Mouse (Mus musculus): ENCODE data around the gene Klhdc8a. TPM values are rescaled to one million over a fixed set of nuclear protein-coding genes. Genes with fewer than 3 reads are reported as not detected.
A peak's percentile ranks its signal among the peaks of the same experiment; 100 is the strongest.

Klhdc8a gene
- polyA plus RNA-seq, 1 experiment from 2014 or later: 0.30 TPM

- Histone ChIP-seq H3K4me3 (no peak overlapping the region), H3K9me3 (no peaks in the 10 kb centered on the region), H3K27ac (peak overlapping the region; percentile 31; the same call in 1 of the 2 replicates), H3K27me3 (ENCODE audit: poor library complexity, severe bottlenecking) (peaks cover 51% of the 10 kb centered on the region), H3K4me1 (peaks cover 56% of the 10 kb centered on the region), H3K36me3 (replicated peaks) (no peaks in the 10 kb centered on the region)
- no peak for DNase-seq (ENCODE audit: extremely low spot score, low spot score)
- WGBS: 83% methylated on average over 2 of the region's 2 CpGs
These were observed 13.6 kb downstream of the Klhdc8a start for GRCm38 (mm10) chr1:132312043-132312442.

GRCm38 (mm10) chr1:132312703-132313102 lies 14.3 kb downstream of the Klhdc8a start:
- Histone ChIP-seq H3K4me1 (peaks cover 60% of the 10 kb centered on the region), H3K4me3 (no peak overlapping the region), H3K9me3 (no peaks in the 10 kb centered on the region), H3K36me3 (replicated peaks) (no peaks in the 10 kb centered on the region; the same call in 1 of the 2 replicates), H3K27ac (peak overlapping the region; percentile 80), H3K27me3 (ENCODE audit: poor library complexity, severe bottlenecking) (peaks cover 52% of the 10 kb centered on the region)
- 67% methylated on average over 3 of the region's 3 CpGs for WGBS
- peak; percentile 56 for DNase-seq (ENCODE audit: extremely low spot score, low spot score)

- Histone ChIP-seq H3K4me3 (peak within 1 kb of the TSS; percentile 82), H3K4me1 (peaks cover 81% of the 10 kb centered on the region), H3K36me3 (replicated peaks) (peaks cover 31% of the 10 kb centered on the region), H3K27me3 (ENCODE audit: poor library complexity, severe bottlenecking) (peaks cover 37% of the 10 kb centered on the region), H3K9me3 (no peaks in the 10 kb centered on the region), H3K27ac (peak within 1 kb of the TSS; percentile 95)
- DNase-seq (ENCODE audit: extremely low spot score, low spot score): peak; percentile 92
- under 1% methylated on average over 67 of the region's 67 CpGs for WGBS
These were observed 17.6 kb downstream of the Klhdc8a start, which contains the start of gene Nuak2 for GRCm38 (mm10) chr1:132315889-132316624. TSS of gene Nuak2 (plus strand) at chr1:132316126.

GRCm38 (mm10) chr1:132316625-132316994 lies 18.2 kb downstream of the Klhdc8a start:
- H3K9me3 ChIP-seq: no peaks in the 10 kb centered on the region
- H3K36me3 ChIP-seq (replicated peaks): peaks cover 32% of the 10 kb centered on the region
- peaks cover 37% of the 10 kb centered on the region for H3K27me3 ChIP-seq (ENCODE audit: poor library complexity, severe bottlenecking)
- peak overlapping the region; percentile 82 for H3K4me3 ChIP-seq
- DNase-seq (ENCODE audit: extremely low spot score, low spot score): no peak
- WGBS: 21% methylated on average over 7 of the region's 7 CpGs
- H3K27ac ChIP-seq: peak overlapping the region; percentile 95
- peaks cover 82% of the 10 kb centered on the region for H3K4me1 ChIP-seq

- 29% methylated on average over 4 of the region's 4 CpGs for WGBS
- peaks cover 32% of the 10 kb centered on the region for H3K36me3 ChIP-seq (replicated peaks)
- H3K4me1 ChIP-seq: peaks cover 90% of the 10 kb centered on the region
- DNase-seq (ENCODE audit: extremely low spot score, low spot score): no peak
- no peaks in the 10 kb centered on the region for H3K9me3 ChIP-seq
- H3K27ac ChIP-seq: peak overlapping the region; percentile 95
- peak overlapping the region; percentile 82 for H3K4me3 ChIP-seq
- peaks cover 33% of the 10 kb centered on the region for H3K27me3 ChIP-seq (ENCODE audit: poor library complexity, severe bottlenecking)
These were observed 19.0 kb downstream of the Klhdc8a start for GRCm38 (mm10) chr1:132317413-132317812.

- Histone ChIP-seq H3K4me3 (peak overlapping the region; percentile 82), H3K9me3 (no peaks in the 10 kb centered on the region), H3K27ac (peak overlapping the region; percentile 95), H3K36me3 (replicated peaks) (peaks cover 32% of the 10 kb centered on the region), H3K27me3 (ENCODE audit: poor library complexity, severe bottlenecking) (peaks cover 33% of the 10 kb centered on the region), H3K4me1 (peaks cover 92% of the 10 kb centered on the region)
- 49% methylated on average over 8 of the region's 8 CpGs for WGBS
- DNase-seq (ENCODE audit: extremely low spot score, low spot score): no peak
These were observed 19.8 kb downstream of the Klhdc8a start for GRCm38 (mm10) chr1:132317894-132318863.

GRCm38 (mm10) chr1:132319242-132319641 lies 20.8 kb downstream of the Klhdc8a start:
- no peak for DNase-seq (ENCODE audit: extremely low spot score, low spot score)
- H3K4me1 ChIP-seq: peaks cover 94% of the 10 kb centered on the region
- H3K4me3 ChIP-seq: peak overlapping the region; percentile 82
- WGBS: 61% methylated on average over 5 of the region's 5 CpGs
- H3K27me3 ChIP-seq (ENCODE audit: poor library complexity, severe bottlenecking): peaks cover 28% of the 10 kb centered on the region
- H3K9me3 ChIP-seq: no peaks in the 10 kb centered on the region
- peaks cover 38% of the 10 kb centered on the region for H3K36me3 ChIP-seq (replicated peaks)
- peak overlapping the region; percentile 95 for H3K27ac ChIP-seq

GRCm38 (mm10) chr1:132321821-132322580 lies 23.6 kb downstream of the Klhdc8a start:
- Histone ChIP-seq H3K36me3 (replicated peaks) (peaks cover 66% of the 10 kb centered on the region), H3K27me3 (ENCODE audit: poor library complexity, severe bottlenecking) (peaks cover 10% of the 10 kb centered on the region), H3K4me3 (peak overlapping the region; percentile 43), H3K4me1 (peaks cover 100% of the 10 kb centered on the region), H3K9me3 (no peaks in the 10 kb centered on the region), H3K27ac (peak overlapping the region; percentile 95)
- no peak for DNase-seq (ENCODE audit: extremely low spot score, low spot score)
- 32% methylated on average over 7 of the region's 7 CpGs for WGBS

GRCm38 (mm10) chr1:132322711-132323542 lies 24.5 kb downstream of the Klhdc8a start:
- Histone ChIP-seq H3K27ac (peak overlapping the region; percentile 95), H3K27me3 (ENCODE audit: poor library complexity, severe bottlenecking) (0 out of 2 replicates have a peak, but pooled peaks cover under 1% of the 10 kb centered on the region), H3K9me3 (no peaks in the 10 kb centered on the region), H3K4me1 (peaks cover 100% of the 10 kb centered on the region), H3K4me3 (peak overlapping the region; percentile 43), H3K36me3 (replicated peaks) (peaks cover 75% of the 10 kb centered on the region)
- peak; percentile 96 for DNase-seq (ENCODE audit: extremely low spot score, low spot score)
- WGBS: 6% methylated on average over 13 of the region's 13 CpGs

- DNase-seq (ENCODE audit: extremely low spot score, low spot score): no peak
These were observed 28.4 kb downstream of the Klhdc8a start for GRCm38 (mm10) chr1:132326777-132327176.

GRCm38 (mm10) chr1:132327477-132327876 lies 29.1 kb downstream of the Klhdc8a start:
- H3K27me3 ChIP-seq (ENCODE audit: poor library complexity, severe bottlenecking): no peaks in the 10 kb centered on the region
- no peaks in the 10 kb centered on the region for H3K9me3 ChIP-seq
- WGBS: 90% methylated on average over 17 of the region's 17 CpGs
- peaks cover 96% of the 10 kb centered on the region for H3K4me1 ChIP-seq
- peak overlapping the region; percentile 95 for H3K27ac ChIP-seq
- DNase-seq (ENCODE audit: extremely low spot score, low spot score): no peak
- peaks cover 86% of the 10 kb centered on the region for H3K36me3 ChIP-seq (replicated peaks)
- H3K4me3 ChIP-seq: no peak overlapping the region

More at GRCm38 (mm10) chr1:132326777-132327176, 28.4 kb downstream of the Klhdc8a start:
- peaks cover 96% of the 10 kb centered on the region for H3K4me1 ChIP-seq
- peak overlapping the region; percentile 95 for H3K27ac ChIP-seq
- peaks cover 79% of the 10 kb centered on the region for H3K36me3 ChIP-seq (replicated peaks)
- H3K27me3 ChIP-seq (ENCODE audit: poor library complexity, severe bottlenecking): no peaks in the 10 kb centered on the region
- no peaks in the 10 kb centered on the region for H3K9me3 ChIP-seq
- 86% methylated on average over 9 of the region's 9 CpGs for WGBS
- no peak overlapping the region for H3K4me3 ChIP-seq
